Mouse (Mus musculus) midbrain, postnatal 0 days (tissue): ENCODE measurements around the gene Elac2. TPM values are rescaled to one million over a fixed set of nuclear protein-coding genes. Genes with fewer than 3 reads are reported as not detected.

Experiments
- ATAC-seq: fragments of 200-750 bp; cut with Nextera tagmentation; 2 replicates; pipeline ENCODE4 v1.8.0; 2017; ENCODE audit warnings: moderate number of reproducible peaks, mild to moderate bottlenecking, moderate TSS enrichment, moderate library complexity; ENCODE audit not compliant: low FRiP score
- DNase-seq: peaks from one replicate; pipeline ENCODE4 v3.0.0-alpha.2; 2015; ENCODE audit warnings: low spot score
- H3K27ac ChIP-seq: fragments of 300-500 bp; sonication (generic); 2 replicates; pipeline ENCODE4 v1.5.1; 2014; ENCODE audit warnings: low read depth, mild to moderate bottlenecking, low read length, mixed read lengths
- H3K27me3 ChIP-seq: fragments of 300-500 bp; sonication (generic); 2 replicates; pipeline ENCODE4 v1.6.1; 2014; ENCODE audit warnings: low read length, control low read depth, mixed read lengths; ENCODE audit not compliant: insufficient read depth
- H3K36me3 ChIP-seq: fragments of 300-500 bp; sonication (generic); 2 replicates; pipeline ENCODE4 v1.6.1; 2014; ENCODE audit warnings: low read length, control low read depth, mixed read lengths; ENCODE audit not compliant: insufficient read depth
- H3K4me1 ChIP-seq: fragments of 300-500 bp; sonication (generic); 2 replicates; pipeline ENCODE4 v1.6.1; 2014; ENCODE audit warnings: mild to moderate bottlenecking, control low read depth, antibody characterized with exemption, low read length, mixed read lengths; ENCODE audit not compliant: insufficient read depth
- H3K4me2 ChIP-seq: fragments of 300-500 bp; sonication (generic); 2 replicates; pipeline ENCODE4 v1.6.1; 2014; ENCODE audit warnings: low read depth, mild to moderate bottlenecking, low read length, mixed read lengths; ENCODE audit not compliant: poor library complexity, severe bottlenecking
- H3K4me3 ChIP-seq: fragments of 300-500 bp; sonication (generic); 2 replicates; pipeline ENCODE4 v1.5.1; 2014; ENCODE audit warnings: low read depth, mild to moderate bottlenecking, low read length, moderate library complexity
- H3K9ac ChIP-seq: fragments of 300-500 bp; sonication (generic); replicated peaks from 2 replicates; pipeline ENCODE4 v1.6.1; 2014; ENCODE audit warnings: mild to moderate bottlenecking, low read length, moderate library complexity, mixed read lengths; ENCODE audit not compliant: poor library complexity, severe bottlenecking
- H3K9me3 ChIP-seq: fragments of 300-500 bp; sonication (generic); 2 replicates; pipeline ENCODE4 v1.6.1; 2016; ENCODE audit warnings: low read length, control low read depth
- CTCF ChIP-seq: IDR thresholded peaks from 2 replicates; pipeline ENCODE4 v1.5.1; 2016; ENCODE audit warnings: antibody characterized with exemption, mild to moderate bottlenecking
- WGBS: fragments of 180-500 bp; shearing (Covaris S2); extraction: QIAGEN DNeasy Blood & Tissue Kit; methylation state at CpG from one replicate; pipeline ENCODE4 v1.1.7; 2014; 5-methylcytosine and 5-hydroxymethylcytosine counted together
- polyA plus RNA-seq: library from polyadenylated mRNA; unstranded; fragments of >200 nt; fragmentation: Nextera tagmentation; extraction: Ambion mirVana; gene quantifications from 2 replicates; pipeline ENCODE4 v1.2.1, GENCODE M21; 2015
- total RNA-seq: library from RNA; depleted of rRNA; stranded (reverse); fragments of >200 nt; gene quantifications from 2 replicates; pipeline ENCODE4 v1.2.3, GENCODE M21; 2014

The Elac2 gene
- total and polyA plus RNA-seq, 2 experiments from 2014 or later = 23.4 to 34.5 TPM

DNA sequence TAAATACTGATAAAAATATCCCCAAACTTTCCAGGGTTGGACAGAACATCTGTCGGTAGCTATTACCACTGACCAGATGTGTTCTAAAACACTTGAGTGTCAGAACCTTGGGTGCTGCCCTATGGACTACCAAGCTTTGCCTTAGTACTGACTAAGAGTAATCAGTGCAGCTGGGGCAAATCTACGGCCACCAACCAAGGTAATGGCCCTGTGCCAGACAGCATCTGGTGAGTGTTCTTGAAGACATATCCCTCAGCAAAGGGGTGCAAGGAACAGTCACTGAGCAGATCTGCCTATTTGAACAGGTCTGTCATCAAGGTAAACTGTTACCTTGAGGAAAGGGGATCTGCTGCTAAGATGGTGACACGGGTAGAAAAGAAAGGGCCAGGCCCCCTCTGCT is 26.0 kb downstream of the Elac2 start:
- Histone ChIP-seq H3K9me3 (no peaks in the 10 kb centered on the region), H3K4me1 (no peaks in the 10 kb centered on the region; the same call in 1 of the 2 replicates), H3K9ac (no peak overlapping the region), H3K4me2 (no peak overlapping the region), H3K36me3 (peaks cover 66% of the 10 kb centered on the region), H3K27me3 (no peaks in the 10 kb centered on the region), H3K4me3 (no peak overlapping the region), H3K27ac (no peak overlapping the region)
- ATAC-seq (no peak), DNase-seq (no peak)
- TF ChIP-seq CTCF = no peak
- 81% methylated on average over 3 of the region's 3 CpGs for WGBS

DNA sequence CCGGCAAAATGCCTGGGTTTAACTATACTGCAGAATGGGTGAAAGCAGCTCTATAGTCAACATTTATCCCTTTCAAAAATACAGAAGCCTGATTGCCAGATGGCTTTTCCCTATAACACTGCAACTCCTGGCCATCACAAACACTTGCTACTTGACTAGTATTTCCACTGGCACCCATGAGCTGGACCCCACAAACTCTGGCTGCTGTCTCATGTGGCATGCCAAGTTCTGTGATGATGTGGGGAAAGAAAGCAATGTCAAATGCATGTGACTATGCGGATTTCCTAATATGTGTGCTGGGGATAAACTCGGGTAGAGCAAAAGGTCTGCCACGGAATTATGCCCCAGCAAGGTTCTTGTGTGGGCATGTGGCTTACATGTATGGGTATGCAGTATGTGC is 27.2 kb downstream of the Elac2 start:
- H3K4me2 ChIP-seq = no peak overlapping the region
- H3K36me3 ChIP-seq = peaks cover 58% of the 10 kb centered on the region
- H3K27me3 ChIP-seq = no peaks in the 10 kb centered on the region
- H3K27ac ChIP-seq = no peak overlapping the region
- no peaks in the 10 kb centered on the region for H3K9me3 ChIP-seq
- whole genome bisulfite sequencing = 92% methylated on average over 4 of the region's 4 CpGs
- ATAC-seq (no peak), DNase-seq (no peak)
- H3K9ac ChIP-seq = peak overlapping the region; percentile 34; the same call in 1 of the 2 replicates
- H3K4me1 ChIP-seq = no peaks in the 10 kb centered on the region; the same call in 1 of the 2 replicates
- no peak for TF ChIP-seq CTCF
- H3K4me3 ChIP-seq = no peak overlapping the region

DNA sequence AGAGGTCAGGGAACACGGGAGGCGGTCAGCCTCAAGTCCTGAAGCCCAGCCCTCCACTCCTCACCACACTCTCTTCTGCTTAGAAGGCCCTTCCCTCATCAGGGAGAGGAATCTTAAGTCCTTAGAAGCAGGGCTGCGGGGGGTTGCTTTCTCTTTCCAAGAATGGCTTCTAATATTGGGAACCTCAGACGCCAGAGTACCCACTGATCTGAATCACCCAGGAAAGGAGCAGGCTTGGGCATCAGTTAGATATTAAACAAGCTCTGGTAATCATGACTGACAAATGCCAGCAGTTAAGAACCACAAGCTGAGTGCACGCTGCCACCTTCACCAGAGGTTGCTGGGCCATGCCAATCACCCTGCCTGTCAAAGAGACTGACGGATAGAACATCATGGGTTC is 35.1 kb downstream of the Elac2 start:
- H3K9ac ChIP-seq = no peak overlapping the region
- no peak overlapping the region for H3K4me3 ChIP-seq
- H3K36me3 ChIP-seq = peaks cover 27% of the 10 kb centered on the region; the same call in 1 of the 2 replicates
- WGBS = 62% methylated on average over 6 of the region's 6 CpGs
- DNase-seq (no peak), ATAC-seq (no peak)
- no peak overlapping the region for H3K4me2 ChIP-seq
- no peaks in the 10 kb centered on the region for H3K27me3 ChIP-seq
- H3K27ac ChIP-seq = no peak overlapping the region
- no peaks in the 10 kb centered on the region for H3K9me3 ChIP-seq
- no peaks in the 10 kb centered on the region for H3K4me1 ChIP-seq
- no peak for TF ChIP-seq CTCF

DNA sequence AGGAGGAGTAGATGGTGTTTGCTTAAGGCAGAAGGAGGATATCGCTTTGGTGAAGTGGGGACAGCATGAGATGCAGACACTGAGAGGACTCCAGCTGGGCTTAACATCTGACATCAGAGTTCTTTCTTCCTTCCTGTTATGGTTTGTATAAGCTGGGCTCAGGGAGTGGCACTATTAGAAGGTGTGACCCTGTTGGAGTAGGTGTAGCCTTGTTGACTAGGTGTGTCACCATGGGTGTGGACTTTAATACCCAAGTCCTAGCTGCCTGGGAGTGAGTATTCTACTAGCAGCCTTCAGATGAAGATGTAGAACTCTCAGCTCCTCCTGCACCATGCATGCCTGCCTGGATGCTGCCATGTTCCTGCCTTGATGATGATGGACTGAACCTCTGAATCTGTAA is 37.9 kb downstream of the Elac2 start:
- no peak overlapping the region for H3K27ac ChIP-seq
- no peak for TF ChIP-seq CTCF
- H3K9ac ChIP-seq = no peak overlapping the region
- no peaks in the 10 kb centered on the region for H3K4me1 ChIP-seq
- no peaks in the 10 kb centered on the region for H3K9me3 ChIP-seq
- DNase-seq = no peak
- ATAC-seq = no peak
- no peaks in the 10 kb centered on the region for H3K27me3 ChIP-seq
- peaks cover 24% of the 10 kb centered on the region for H3K36me3 ChIP-seq
- 96% methylated on average over 1 of the region's 1 CpGs for WGBS
- H3K4me3 ChIP-seq = no peak overlapping the region
- H3K4me2 ChIP-seq = no peak overlapping the region

DNA sequence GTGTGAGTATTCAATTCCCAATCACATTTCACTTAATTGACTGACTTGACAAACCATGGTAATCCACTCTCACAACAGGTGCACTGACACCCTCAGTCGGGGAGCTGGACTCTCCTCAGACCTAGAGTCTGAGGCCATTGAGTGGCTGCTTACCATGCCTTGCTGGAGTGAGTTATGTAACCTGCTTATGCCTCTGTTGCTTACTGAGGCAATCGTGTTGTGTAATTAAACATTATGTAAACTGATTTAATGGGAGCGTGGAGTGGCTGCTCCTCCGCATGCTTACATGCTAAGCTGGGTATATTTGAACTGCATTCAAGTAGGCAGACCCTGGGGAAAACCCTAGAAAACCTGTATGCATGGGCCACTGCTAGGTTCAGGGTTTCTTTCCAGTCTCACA is 41.9 kb downstream of the Elac2 start:
- DNase-seq (no peak), ATAC-seq (no peak)
- TF ChIP-seq CTCF = no peak
- Histone ChIP-seq H3K4me3 (no peak overlapping the region), H3K9me3 (no peaks in the 10 kb centered on the region), H3K27ac (no peak overlapping the region), H3K4me1 (no peaks in the 10 kb centered on the region), H3K27me3 (no peaks in the 10 kb centered on the region), H3K36me3 (peaks cover 37% of the 10 kb centered on the region), H3K9ac (no peak overlapping the region), H3K4me2 (no peak overlapping the region)
- 87% methylated on average over 4 of the region's 4 CpGs for WGBS

DNA sequence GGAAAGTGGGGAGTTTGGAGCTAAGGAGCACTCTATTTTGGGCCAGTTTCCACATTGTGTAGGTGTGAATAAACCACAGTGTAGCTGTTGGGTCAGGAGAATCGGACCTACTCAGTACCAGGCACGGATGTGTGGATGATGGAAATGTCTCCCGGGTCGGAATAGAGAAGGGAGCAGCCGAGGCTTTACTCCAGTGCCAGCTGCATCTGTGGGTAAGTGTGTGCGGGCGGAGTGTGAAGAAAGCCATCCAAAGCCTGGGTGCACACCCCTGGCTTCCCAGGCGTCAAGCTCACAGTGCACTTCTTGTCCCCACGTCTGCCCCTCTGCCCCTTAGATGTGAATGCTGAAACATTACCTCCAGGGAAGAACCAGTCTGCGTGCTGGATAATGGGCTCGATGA is 43.9 kb downstream of the Elac2 start:
- TF ChIP-seq CTCF = no peak
- Histone ChIP-seq H3K4me1 (no peaks in the 10 kb centered on the region), H3K27ac (no peak overlapping the region), H3K9ac (no peak overlapping the region), H3K27me3 (no peaks in the 10 kb centered on the region), H3K4me3 (no peak overlapping the region), H3K4me2 (no peak overlapping the region), H3K36me3 (peaks cover 42% of the 10 kb centered on the region), H3K9me3 (no peaks in the 10 kb centered on the region)
- 92% methylated on average over 11 of the region's 11 CpGs for WGBS
- DNase-seq (no peak), ATAC-seq (no peak)
